Mouse (Mus musculus): Measurements from ENCODE around the gene Fam129b.

Fam129b gene

DNA sequence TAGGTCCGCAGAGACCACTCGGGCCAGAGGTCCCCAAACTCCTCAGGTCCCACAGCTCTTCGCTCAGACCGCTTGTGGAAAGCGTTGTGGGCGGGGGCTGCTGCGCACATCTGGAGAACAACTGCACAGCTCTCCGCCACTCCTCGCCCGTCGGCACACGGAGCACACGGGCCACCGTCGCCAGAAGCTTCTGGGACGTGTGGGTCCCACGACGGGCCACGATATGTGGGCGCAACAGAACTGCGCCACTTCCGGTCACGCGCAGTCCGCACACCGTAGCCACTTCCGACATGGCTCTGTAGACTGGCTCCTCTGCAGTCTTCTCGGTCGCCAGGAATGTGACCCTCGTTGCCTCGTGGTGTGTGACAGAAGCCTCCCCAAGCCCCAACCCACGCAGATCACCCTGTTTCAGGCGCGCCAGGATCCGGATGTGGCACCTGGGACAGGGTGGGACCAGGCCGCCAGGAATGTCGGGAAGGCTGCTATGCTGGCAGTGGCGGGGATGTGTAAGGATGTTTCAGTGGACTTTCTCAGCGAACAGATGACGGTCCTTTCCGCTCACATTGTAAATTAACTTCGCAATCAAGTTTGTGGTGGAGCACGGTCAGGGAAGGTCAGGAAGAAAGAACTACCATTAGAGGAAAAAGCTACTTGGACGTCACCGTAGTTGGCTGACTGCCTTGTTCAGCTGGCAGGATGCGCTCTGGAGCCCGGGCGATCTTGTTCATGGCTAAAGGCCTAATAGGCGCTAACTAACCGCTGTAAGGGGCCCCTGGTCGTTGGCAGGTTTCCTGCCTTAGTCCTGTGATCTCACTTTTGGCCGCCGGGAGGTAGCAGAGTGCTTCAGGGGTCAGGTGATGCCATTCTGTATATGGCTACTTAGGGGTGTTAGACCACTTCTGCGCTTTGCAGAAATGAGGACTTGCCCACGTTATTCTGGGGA lies 91.0 kb downstream of the Fam129b start:
- DNase-seq, result peak; percentile 91

DNA sequence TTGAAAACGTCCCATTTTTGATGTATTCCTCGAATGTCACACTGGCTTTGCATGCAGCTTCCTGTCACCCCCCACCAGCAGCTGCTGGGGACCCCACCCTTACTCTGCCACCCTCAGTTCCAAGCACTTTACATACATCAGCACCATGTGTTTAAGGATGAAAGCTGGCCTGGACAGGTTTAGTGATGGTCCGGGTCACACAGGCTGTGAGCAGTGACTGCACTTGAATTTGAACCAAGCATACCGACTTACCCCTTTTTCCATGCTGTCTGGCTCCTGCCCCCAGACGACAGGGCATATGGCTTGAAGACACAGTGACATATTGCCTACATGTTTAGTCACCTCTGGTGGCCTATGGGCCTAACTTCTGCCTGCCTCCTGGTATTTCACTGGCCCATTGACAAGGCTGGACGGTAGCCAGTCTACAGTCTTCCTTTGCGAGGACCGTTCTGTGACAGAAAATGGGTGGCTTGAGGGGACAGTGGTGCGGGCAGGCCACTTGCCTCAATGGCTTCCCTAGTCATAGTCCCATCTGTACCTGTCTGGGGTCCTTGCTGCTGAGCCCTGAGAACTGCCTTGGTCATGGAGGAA lies 92.2 kb downstream of the Fam129b start:
- no peak for DNase-seq

DNA sequence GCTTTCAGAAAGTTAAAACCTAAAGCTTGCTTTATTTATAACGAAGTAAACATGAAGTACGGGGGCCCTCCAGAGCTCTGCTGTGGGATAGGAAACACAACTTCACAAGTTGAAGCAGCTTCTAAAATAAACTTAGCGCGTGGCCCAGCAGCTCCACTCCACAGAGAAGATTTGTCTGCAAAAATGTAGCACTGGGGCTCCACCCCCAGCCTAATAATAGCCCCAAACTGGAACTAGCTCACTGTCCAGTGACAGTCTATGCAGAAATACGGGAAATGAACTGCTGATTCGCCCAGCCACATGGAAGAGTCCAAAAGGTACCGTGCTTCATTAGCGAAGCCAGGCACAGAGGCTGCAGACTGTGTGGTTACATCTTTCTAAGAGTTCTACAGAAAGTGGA lies 93.4 kb downstream of the Fam129b start:
- DNase-seq, result no peak

DNA sequence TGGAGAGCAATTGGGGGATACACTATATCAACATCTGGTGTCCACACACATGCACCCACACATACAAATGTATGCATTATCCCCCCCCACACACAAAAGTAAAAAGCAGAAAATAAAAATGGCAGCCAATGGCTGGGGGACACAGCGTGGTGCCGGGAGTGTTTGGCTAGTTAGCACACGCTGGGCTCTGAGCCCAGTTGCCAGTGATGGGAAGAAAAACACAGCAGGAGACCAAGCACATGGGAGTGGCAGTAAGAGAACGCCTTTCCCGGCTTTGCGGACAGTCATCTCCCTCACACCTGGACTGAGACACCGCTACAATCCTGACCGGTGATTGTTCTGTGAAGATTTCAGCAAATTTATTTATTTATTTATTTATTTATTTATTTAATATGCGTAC lies 95.3 kb downstream of the Fam129b start:
- DNase-seq, result no peak

DNA sequence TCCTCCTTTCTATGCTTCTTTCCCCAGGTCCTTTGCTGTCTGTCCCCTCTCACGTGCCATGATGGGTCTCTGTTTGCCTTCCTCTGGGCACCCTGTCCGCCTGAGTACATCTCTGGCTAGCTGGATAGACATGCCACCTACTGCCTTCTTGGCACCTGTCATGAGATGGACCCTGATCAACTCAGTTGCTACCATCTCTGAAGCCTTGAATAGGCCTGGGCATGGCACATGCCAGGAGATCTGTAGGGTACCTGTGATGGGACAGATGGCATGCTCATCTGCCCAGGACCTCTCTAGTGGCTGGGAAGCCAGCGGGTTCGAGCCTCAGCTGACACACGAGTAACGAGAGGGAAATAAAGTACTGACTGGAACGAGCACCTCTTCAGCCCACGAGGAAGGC lies 98.3 kb downstream of the Fam129b start:
- DNase-seq, result no peak

Measured in kidney, adult 9 months (tissue).